Mouse (Mus musculus) intestine, embryonic 16.5 days (tissue): ENCODE data around the gene Mfsd12. TPM values are rescaled to one million over a fixed set of nuclear protein-coding genes. Genes with fewer than 3 reads are reported as not detected.

Experiments used
- ATAC-seq: fragments of 200-750 bp; cut with Nextera tagmentation; 2 replicates; pipeline ENCODE4 v1.8.0; 2017; ENCODE audit warnings: moderate TSS enrichment, moderate library complexity
- H3K27ac ChIP-seq: fragments of 300-500 bp; sonication (generic); 2 replicates; pipeline ENCODE4 v1.5.1; 2014; ENCODE audit warnings: mild to moderate bottlenecking, low read length
- H3K27me3 ChIP-seq: fragments of 300-500 bp; sonication (generic); replicated peaks from 2 replicates; pipeline ENCODE4 v1.6.1; 2014; ENCODE audit warnings: low read length, control low read depth, mixed read lengths; ENCODE audit not compliant: control insufficient read depth, insufficient read depth
- H3K36me3 ChIP-seq: fragments of 300-500 bp; sonication (generic); 2 replicates; pipeline ENCODE4 v1.6.1; 2014; ENCODE audit warnings: low read length, control low read depth; ENCODE audit not compliant: control insufficient read depth, insufficient read depth
- H3K4me1 ChIP-seq: fragments of 300-500 bp; sonication (generic); 2 replicates; pipeline ENCODE4 v1.6.1; 2014; ENCODE audit warnings: low read length, control low read depth, mixed read lengths; ENCODE audit not compliant: control insufficient read depth, insufficient read depth
- H3K4me2 ChIP-seq: fragments of 300-500 bp; sonication (generic); 2 replicates; pipeline ENCODE4 v1.6.1; 2014; ENCODE audit warnings: low read depth, low read length, control low read depth
- H3K4me3 ChIP-seq: fragments of 300-500 bp; sonication (generic); 2 replicates; pipeline ENCODE4 v1.5.1; 2014; ENCODE audit warnings: mild to moderate bottlenecking, low read length
- H3K9ac ChIP-seq: fragments of 300-500 bp; sonication (generic); 2 replicates; pipeline ENCODE4 v1.6.1; 2014; ENCODE audit warnings: low read depth, low read length
- H3K9me3 ChIP-seq: fragments of 300-500 bp; sonication (generic); 2 replicates; pipeline ENCODE4 v1.6.1; 2016; ENCODE audit warnings: low read length, control low read depth; ENCODE audit not compliant: control insufficient read depth
- WGBS: fragments of 180-500 bp; shearing (Covaris S2); extraction: QIAGEN DNeasy Blood & Tissue Kit; methylation state at CpG from one replicate; pipeline ENCODE4 v1.1.7; 2014; 5-methylcytosine and 5-hydroxymethylcytosine counted together
- polyA plus RNA-seq: library from polyadenylated mRNA; unstranded; fragments of >200 nt; fragmentation: Nextera tagmentation; extraction: Ambion mirVana; gene quantifications from 2 replicates; pipeline ENCODE4 v1.2.1, GENCODE M21; 2015

Mfsd12 gene
- polyA plus RNA-seq = 21.6 and 32.4 TPM in 2 replicates

GRCm38 (mm10) chr10:81356991-81357844, at the start of gene Mfsd12:
Gene Mfsd12 (plus strand): TSS chr10:81357491.
- WGBS = 2% methylated on average over 73 of the region's 79 CpGs

DNA sequence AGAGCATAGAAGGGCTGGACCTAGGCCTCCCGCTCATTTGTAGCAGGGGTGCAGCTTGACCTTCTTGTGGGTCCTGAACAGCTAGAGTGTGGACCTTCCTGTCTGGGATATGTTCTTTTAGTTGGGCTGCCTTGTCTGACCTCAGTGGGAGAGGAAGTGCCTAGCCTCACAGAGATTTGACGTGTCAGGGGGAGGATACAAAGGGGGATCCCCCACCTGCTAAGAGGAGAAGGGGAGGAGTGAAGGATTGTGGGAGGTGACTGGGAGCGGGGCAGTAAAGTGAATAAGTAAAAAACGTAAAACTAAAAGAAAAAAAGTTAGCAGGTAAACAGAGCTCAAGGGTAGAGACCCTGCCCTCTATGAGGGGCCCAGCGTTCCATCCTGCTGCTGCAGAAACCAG, 47.7 kb upstream of the Mfsd12 start:
- H3K4me3 ChIP-seq = no peak overlapping the region
- no peak overlapping the region for H3K4me2 ChIP-seq
- H3K27me3 ChIP-seq = no peaks in the 10 kb centered on the region
- no peak overlapping the region for H3K27ac ChIP-seq
- H3K9ac ChIP-seq = no peak overlapping the region
- peaks cover 39% of the 10 kb centered on the region for H3K36me3 ChIP-seq
- 91% methylated on average over 5 of the region's 5 CpGs for WGBS
- H3K4me1 ChIP-seq = peaks cover 5% of the 10 kb centered on the region; the same call in 1 of the 2 replicates
- no peak for ATAC-seq
- H3K9me3 ChIP-seq = no peaks in the 10 kb centered on the region

More at GRCm38 (mm10) chr10:81356991-81357844, at the start of gene Mfsd12:
- Histone ChIP-seq H3K4me1 (peaks cover 47% of the 10 kb centered on the region), H3K27me3 (no peaks in the 10 kb centered on the region), H3K4me3 (peak within 1 kb of the TSS; percentile 83), H3K9ac (peak within 1 kb of the TSS; percentile 94), H3K27ac (peak within 1 kb of the TSS; percentile 83), H3K4me2 (peak within 1 kb of the TSS; percentile 96), H3K36me3 (peaks cover 7% of the 10 kb centered on the region; the same call in 1 of the 2 replicates), H3K9me3 (no peaks in the 10 kb centered on the region)
- peak; percentile 80 for ATAC-seq

DNA sequence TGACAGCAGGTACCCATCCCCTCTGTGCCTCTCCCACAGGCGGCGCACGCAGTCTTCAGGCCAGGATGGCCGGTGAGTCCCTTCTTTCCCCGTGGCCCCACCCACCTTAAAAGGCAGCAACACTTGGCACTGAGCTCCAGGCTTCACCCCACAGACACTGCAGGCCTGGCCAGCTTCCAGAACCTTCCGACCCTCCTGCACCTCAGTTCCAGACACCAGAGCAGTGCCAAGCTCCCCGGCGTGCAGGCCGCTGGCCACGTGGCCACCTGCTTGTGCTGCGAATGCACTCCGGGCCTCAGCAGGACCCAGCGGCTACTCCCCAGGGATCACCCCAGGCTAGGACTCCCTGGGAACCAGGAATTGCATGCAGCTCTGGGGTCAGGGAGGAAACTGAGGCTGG, 43.7 kb upstream of the Mfsd12 start:
- WGBS = 89% methylated on average over 13 of the region's 13 CpGs

DNA sequence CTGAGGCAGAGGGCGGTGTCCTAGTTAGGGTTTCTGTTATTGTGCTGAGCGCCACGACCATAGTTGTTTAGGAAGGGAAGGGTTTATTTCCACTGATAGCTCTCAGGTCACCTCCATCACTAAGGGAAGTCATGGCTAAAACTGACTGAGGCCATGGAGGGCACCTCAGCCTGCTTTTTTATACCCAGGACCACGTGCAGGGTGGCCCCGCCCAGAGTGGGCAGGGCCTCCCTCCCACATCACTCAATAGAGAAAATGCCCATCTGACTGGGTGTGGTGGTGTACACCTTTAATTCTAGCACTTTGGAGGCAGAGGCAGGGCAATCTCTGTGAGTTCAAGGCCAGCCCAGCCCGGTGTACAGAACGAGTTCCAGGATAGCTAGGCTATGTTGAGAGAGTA, 43.1 kb upstream of the Mfsd12 start:
- ATAC-seq = no peak
- Histone ChIP-seq H3K4me1 (peaks cover 30% of the 10 kb centered on the region), H3K36me3 (peaks cover 21% of the 10 kb centered on the region), H3K4me3 (no peak overlapping the region), H3K4me2 (no peak overlapping the region), H3K27me3 (no peaks in the 10 kb centered on the region), H3K9ac (no peak overlapping the region), H3K9me3 (no peaks in the 10 kb centered on the region), H3K27ac (no peak overlapping the region)
- 78% methylated on average over 7 of the region's 7 CpGs for WGBS

More for the DNA sequence above, 43.7 kb upstream of the Mfsd12 start:
- no peaks in the 10 kb centered on the region for H3K27me3 ChIP-seq
- no peak for ATAC-seq
- H3K4me1 ChIP-seq = peaks cover 24% of the 10 kb centered on the region
- H3K36me3 ChIP-seq = peaks cover 24% of the 10 kb centered on the region
- no peaks in the 10 kb centered on the region for H3K9me3 ChIP-seq
- no peak overlapping the region for H3K9ac ChIP-seq
- no peak overlapping the region for H3K4me3 ChIP-seq
- no peak overlapping the region for H3K27ac ChIP-seq
- H3K4me2 ChIP-seq = no peak overlapping the region

- Histone ChIP-seq H3K4me1 (peaks cover 35% of the 10 kb centered on the region), H3K27me3 (no peaks in the 10 kb centered on the region), H3K9me3 (no peaks in the 10 kb centered on the region), H3K36me3 (peaks cover 21% of the 10 kb centered on the region), H3K4me3 (no peak overlapping the region), H3K27ac (no peak overlapping the region), H3K9ac (no peak overlapping the region), H3K4me2 (no peak overlapping the region)
- 91% methylated on average over 16 of the region's 16 CpGs for WGBS
- no peak for ATAC-seq
Observed at GRCm38 (mm10) chr10:81315587-81315986, 41.7 kb upstream of the Mfsd12 start.

GRCm38 (mm10) chr10:81316338-81317060, 40.8 kb upstream of the Mfsd12 start:
- Histone ChIP-seq H3K4me1 (peaks cover 35% of the 10 kb centered on the region), H3K4me2 (peak overlapping the region; percentile 67), H3K27me3 (no peaks in the 10 kb centered on the region), H3K36me3 (peaks cover 17% of the 10 kb centered on the region), H3K9ac (peak overlapping the region; percentile 70), H3K4me3 (peak overlapping the region; percentile 43), H3K27ac (peak overlapping the region; percentile 23), H3K9me3 (no peaks in the 10 kb centered on the region)
- 52% methylated on average over 16 of the region's 16 CpGs for WGBS
- ATAC-seq = no peak

DNA sequence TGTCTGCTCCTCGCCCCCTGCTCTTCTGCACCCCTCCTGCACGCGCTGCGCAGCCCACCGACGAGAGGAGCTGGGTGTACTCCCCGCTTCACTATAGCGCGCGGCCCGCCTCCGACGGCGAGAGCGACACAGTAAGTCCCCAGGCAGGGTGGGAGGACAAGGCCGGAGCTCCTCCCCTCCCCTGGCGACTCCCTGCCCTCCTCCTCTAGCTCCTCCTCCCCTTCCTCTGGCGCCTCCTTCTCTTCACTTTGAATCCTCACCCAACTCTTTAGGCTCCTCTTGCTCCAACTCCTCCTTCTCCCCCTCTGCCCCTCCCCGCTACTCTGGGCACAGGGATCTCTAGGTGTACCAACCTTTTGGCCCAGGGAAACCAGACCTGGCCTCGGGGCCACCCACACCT, 40.0 kb upstream of the Mfsd12 start:
- H3K36me3 ChIP-seq = peaks cover 14% of the 10 kb centered on the region
- H3K9me3 ChIP-seq = no peaks in the 10 kb centered on the region
- H3K27ac ChIP-seq = peak overlapping the region; percentile 76
- H3K9ac ChIP-seq = peak overlapping the region; percentile 70
- H3K4me2 ChIP-seq = peak overlapping the region; percentile 67
- peak overlapping the region; percentile 43 for H3K4me3 ChIP-seq
- peak; percentile 14 for ATAC-seq
- WGBS = 18% methylated on average over 20 of the region's 20 CpGs
- peaks cover 42% of the 10 kb centered on the region for H3K4me1 ChIP-seq
- no peaks in the 10 kb centered on the region for H3K27me3 ChIP-seq

DNA sequence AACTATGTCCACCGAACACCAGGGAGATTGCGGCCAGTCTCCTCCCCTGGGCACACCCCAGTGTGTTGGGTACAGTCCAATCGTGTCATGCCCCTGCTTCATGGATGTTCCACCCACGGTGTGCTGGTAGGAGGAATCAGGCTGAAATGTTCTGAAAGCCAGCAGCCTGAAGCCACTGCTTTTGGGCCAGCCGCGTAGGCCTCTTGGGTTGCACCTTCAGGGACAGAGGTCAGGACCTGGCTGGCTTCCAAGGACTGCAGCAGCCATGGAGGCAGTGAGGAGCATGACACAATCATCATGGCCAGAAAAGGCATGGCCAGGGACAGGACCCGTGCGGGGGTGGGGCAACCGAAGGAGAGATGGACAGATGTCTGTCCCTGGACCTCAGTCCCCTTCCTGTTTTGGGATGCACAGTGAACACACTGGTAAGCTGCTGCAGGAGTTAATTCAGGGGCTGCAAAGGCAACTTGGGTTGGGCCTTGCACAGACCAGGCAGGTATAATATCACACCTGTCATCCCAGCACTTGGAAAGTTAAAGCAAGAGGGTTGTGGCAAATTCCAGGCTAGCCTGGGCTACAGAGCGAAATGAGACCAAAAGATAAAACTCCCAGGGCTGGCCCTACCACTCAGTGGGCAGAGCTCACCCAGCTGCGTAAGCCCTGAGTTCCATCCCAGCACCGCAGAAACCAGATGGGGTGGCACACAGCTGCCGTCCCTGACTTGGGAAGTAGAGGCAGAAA, 38.5 kb upstream of the Mfsd12 start:
- H3K36me3 ChIP-seq = peaks cover 16% of the 10 kb centered on the region
- H3K27me3 ChIP-seq = no peaks in the 10 kb centered on the region
- H3K9me3 ChIP-seq = no peaks in the 10 kb centered on the region
- H3K9ac ChIP-seq = peak overlapping the region; percentile 72
- peak overlapping the region; percentile 94; the same call in 1 of the 2 replicates for H3K27ac ChIP-seq
- peak overlapping the region; percentile 57 for H3K4me2 ChIP-seq
- WGBS = 93% methylated on average over 13 of the region's 13 CpGs
- H3K4me1 ChIP-seq = peaks cover 46% of the 10 kb centered on the region
- H3K4me3 ChIP-seq = no peak overlapping the region
- no peak for ATAC-seq

DNA sequence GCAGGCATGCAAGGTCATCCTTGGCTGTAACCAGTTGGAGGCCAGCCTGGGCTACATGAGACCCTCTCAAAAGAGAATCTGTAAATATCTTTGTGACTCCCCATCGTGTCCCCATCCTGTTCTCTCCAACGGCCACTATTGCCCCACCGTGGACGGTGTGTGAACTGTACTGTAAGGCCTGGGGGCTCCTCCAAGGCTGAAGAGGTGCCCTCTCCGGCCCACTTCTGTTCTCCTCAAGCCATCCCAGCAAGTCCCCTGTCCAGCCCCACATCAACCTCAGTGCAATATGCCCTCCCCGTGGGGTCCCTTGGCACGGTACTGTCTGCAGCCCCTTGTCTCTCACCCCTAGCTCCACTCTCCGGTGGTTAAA, 38.0 kb upstream of the Mfsd12 start:
- ATAC-seq = no peak
- WGBS = 35% methylated on average over 8 of the region's 8 CpGs
- Histone ChIP-seq H3K4me2 (peak overlapping the region; percentile 57), H3K9ac (peak overlapping the region; percentile 72), H3K36me3 (peaks cover 22% of the 10 kb centered on the region), H3K27ac (peak overlapping the region; percentile 94), H3K4me3 (peak overlapping the region; percentile 94), H3K4me1 (peaks cover 46% of the 10 kb centered on the region), H3K27me3 (no peaks in the 10 kb centered on the region), H3K9me3 (no peaks in the 10 kb centered on the region)
